21 mouse cellular contexts compared by ENCODE assay signal in the genomic region with DNA sequence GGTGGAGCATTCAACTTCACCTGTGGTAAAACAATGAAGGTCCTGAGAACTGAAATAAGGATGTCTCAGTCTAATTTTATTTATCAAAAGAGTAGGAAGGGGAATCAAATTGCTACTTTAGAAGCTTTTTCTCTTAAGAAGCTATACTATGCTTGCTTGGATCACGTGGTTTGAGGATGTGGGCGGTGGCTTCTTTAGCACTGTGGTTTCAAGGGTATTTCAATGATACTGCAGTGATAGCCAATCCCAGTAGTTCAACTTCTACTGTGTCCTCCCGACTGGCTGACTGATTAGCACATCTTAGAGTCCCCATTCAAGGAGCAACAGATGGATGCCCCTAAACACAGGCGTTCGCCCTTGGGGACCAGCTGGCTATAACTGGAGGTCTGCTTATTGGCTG.
DNase-seq lines count a peak whose midpoint lies in the region; ATAC-seq and TF ChIP-seq lines count a peak whose summit lies in the region.
"Had no signal": no experiment of that assay in that cellular context is flagged by ENCODE, and none has a peak within 500 bp of the region (broad histone marks: within the 10 kb centered on the region; RNA-seq: fewer than 3 reads in every experiment).

No protein-coding gene starts in this region.

- no peaks in the 10 kb centered on the region for H3K79me2 ChIP-seq in heart, adult 2 months (replicated peaks; ENCODE audit: control insufficient read depth, insufficient read depth, low read length)

- H3K4me2 ChIP-seq in intestine, embryonic 16.5 days (ENCODE audit: low read depth, low read length), result no peak overlapping the region
- H3K4me2 ChIP-seq: forebrain, embryonic 13.5 days; hindbrain, embryonic 14.5 days had no signal

- peaks cover 84% of the 10 kb centered on the region for H3K9me3 ChIP-seq in G1E (replicated peaks)
- H3K9me3 ChIP-seq in intestine, embryonic 16.5 days (ENCODE audit: control insufficient read depth, low read length), result no peaks in the 10 kb centered on the region
- H3K9me3 ChIP-seq: embryonic facial prominence, embryonic 10.5 days; forebrain, embryonic 13.5 days; heart, embryonic 10.5 days had no signal

- 84% methylated on average over 5 of the region's 5 CpGs for WGBS in intestine, embryonic 16.5 days
- WGBS in heart, adult 2 months, result 81% methylated on average over 5 of the region's 5 CpGs

- no peak for TF ChIP-seq POLR2A in heart, adult 2 months (IDR thresholded peaks at IDR 0.05; ENCODE audit: insufficient read depth, low read depth, low read length)

- DNase-seq in thymus, postnatal 25 days, result peak; percentile 24
- no peak for DNase-seq in thymus, adult 18-20 months
- no peak for DNase-seq in G1E (ENCODE audit: low spot score)
- peak; percentile 23 for DNase-seq in induced T-regulatory cell, adult 2 months (ENCODE audit: low read depth)
- no peak for DNase-seq in heart, adult 2 months
- no peak for DNase-seq in heart, postnatal 4 days
- DNase-seq: adrenal gland, postnatal 14 days; cerebellum, adult 18-20 months; cerebellum, adult 9-11 months; cerebellum, postnatal 36 days; forebrain, postnatal 0 days; gastrocnemius, adult 2 months; gastrocnemius, postnatal 25 days; heart, postnatal 10 days had no signal

- H3K27ac ChIP-seq in intestine, embryonic 16.5 days (ENCODE audit: low read length), result no peak overlapping the region
- no peak overlapping the region for H3K27ac ChIP-seq in heart, adult 2 months
- H3K27ac ChIP-seq: embryonic facial prominence, embryonic 10.5 days; forebrain, embryonic 13.5 days; gastrocnemius, adult 2 months; heart, embryonic 10.5 days; hindbrain, embryonic 14.5 days had no signal

- no peak for ATAC-seq in G1E (ENCODE audit: extremely low read depth, insufficient number of reproducible peaks, low FRiP score, poor library complexity, severe bottlenecking)
- ATAC-seq in intestine, embryonic 16.5 days, result no peak
- ATAC-seq: activated CD4-positive, CD25-positive, alpha-beta regulatory T cell, adult 4 months; forebrain, embryonic 13.5 days; forebrain, postnatal 0 days; intestine, postnatal 0 days had no signal

- no peaks in the 10 kb centered on the region for H3K36me3 ChIP-seq in G1E (replicated peaks)
- H3K36me3 ChIP-seq in intestine, embryonic 16.5 days (ENCODE audit: control insufficient read depth, insufficient read depth, low read length), result no peaks in the 10 kb centered on the region
- no peaks in the 10 kb centered on the region for H3K36me3 ChIP-seq in heart, adult 2 months (ENCODE audit: control insufficient read depth, insufficient read depth, low read length)
- H3K36me3 ChIP-seq: embryonic facial prominence, embryonic 10.5 days; heart, embryonic 10.5 days had no signal

- H3K27me3 ChIP-seq in G1E (ENCODE audit: insufficient read depth, low read length), result no peaks in the 10 kb centered on the region
- H3K27me3 ChIP-seq in intestine, embryonic 16.5 days (replicated peaks; ENCODE audit: control insufficient read depth, insufficient read depth, low read length), result no peaks in the 10 kb centered on the region
- no peaks in the 10 kb centered on the region for H3K27me3 ChIP-seq in heart, adult 2 months (ENCODE audit: control insufficient read depth, insufficient read depth, low read length)
- H3K27me3 ChIP-seq: forebrain, embryonic 13.5 days had no signal

- H3K4me1 ChIP-seq in G1E (ENCODE audit: insufficient read depth, low read depth, low read length), result no peaks in the 10 kb centered on the region
- no peaks in the 10 kb centered on the region for H3K4me1 ChIP-seq in intestine, embryonic 16.5 days (ENCODE audit: control insufficient read depth, insufficient read depth, low read length)
- no peaks in the 10 kb centered on the region for H3K4me1 ChIP-seq in heart, adult 2 months (ENCODE audit: control insufficient read depth, insufficient read depth, low read length)
- H3K4me1 ChIP-seq: embryonic facial prominence, embryonic 10.5 days; forebrain, embryonic 13.5 days; heart, embryonic 10.5 days had no signal

- TF ChIP-seq CTCF in G1E (IDR thresholded peaks at IDR 0.05; ENCODE audit: low read depth, low read length), result no peak
- no peak for TF ChIP-seq CTCF in heart, adult 2 months (IDR thresholded peaks at IDR 0.05)

- H3K9ac ChIP-seq in intestine, embryonic 16.5 days (ENCODE audit: low read depth, low read length), result no peak overlapping the region
- H3K9ac ChIP-seq in heart, adult 2 months (ENCODE audit: low read depth, low read length), result no peak overlapping the region
- H3K9ac ChIP-seq: forebrain, embryonic 13.5 days; forebrain, postnatal 0 days; hindbrain, embryonic 14.5 days had no signal

- TF ChIP-seq EP300 in heart, adult 2 months (IDR thresholded peaks at IDR 0.05; ENCODE audit: insufficient read depth, low read depth, low read length), result no peak

- intact Hi-C loops in heart, adult 2 months (cut with DNase I), result no loop called here

- H3K4me3 ChIP-seq in G1E (ENCODE audit: low read depth, low read length), result 0 out of 2 replicates have a peak overlapping the region, but pooled peaks have one; percentile 18
- H3K4me3 ChIP-seq in intestine, embryonic 16.5 days (ENCODE audit: low read length), result no peak overlapping the region
- no peak overlapping the region for H3K4me3 ChIP-seq in heart, adult 2 months
- H3K4me3 ChIP-seq: embryonic facial prominence, embryonic 10.5 days; forebrain, embryonic 13.5 days; gastrocnemius, adult 2 months; heart, embryonic 10.5 days had no signal

Comparison
In these comparisons a context has a peak if more than half of its experiments do, and no peak if none do; other contexts are left out.
1. DNase-seq: peak in thymus, postnatal 25 days (single experiment) and induced T-regulatory cell, adult 2 months (single experiment); none in thymus, adult 18-20 months (0 of 2), G1E (single experiment), heart, adult 2 months (0 of 2) and heart, postnatal 4 days (single experiment).